Mouse (Mus musculus) stomach, postnatal 0 days (tissue): ENCODE measurements at regions not wholly inside any gene's neighbourhood (a gene's known extent, or its start where the extent isn't known, plus 50 kb on each side); places are given as distances from the start of the nearest gene placed in this dataset.

Source experiments
- CTCF ChIP-seq: IDR thresholded peaks from 2 replicates; pipeline ENCODE4 v1.5.1; 2016; ENCODE audit warnings: antibody characterized with exemption, low read depth, mild to moderate bottlenecking, moderate library complexity
- EP300 ChIP-seq: optimal IDR thresholded peaks from 2 replicates; pipeline ENCODE3; 2016; ENCODE audit warnings: antibody characterized with exemption

GRCm38 (mm10) chr1:186833896-186834800, 85.0 kb upstream of the Rrp15 start:
- TF ChIP-seq EP300: no peak
- no peak for TF ChIP-seq CTCF
